Mouse (Mus musculus): ENCODE results near the gene Vps39. TPM values are rescaled to one million over a fixed set of nuclear protein-coding genes. Genes with fewer than 3 reads are reported as not detected.

Vps39 gene
- polyA plus RNA-seq (2012; rRNA removed): 54.3 and 55.2 TPM in 2 replicates

DNA sequence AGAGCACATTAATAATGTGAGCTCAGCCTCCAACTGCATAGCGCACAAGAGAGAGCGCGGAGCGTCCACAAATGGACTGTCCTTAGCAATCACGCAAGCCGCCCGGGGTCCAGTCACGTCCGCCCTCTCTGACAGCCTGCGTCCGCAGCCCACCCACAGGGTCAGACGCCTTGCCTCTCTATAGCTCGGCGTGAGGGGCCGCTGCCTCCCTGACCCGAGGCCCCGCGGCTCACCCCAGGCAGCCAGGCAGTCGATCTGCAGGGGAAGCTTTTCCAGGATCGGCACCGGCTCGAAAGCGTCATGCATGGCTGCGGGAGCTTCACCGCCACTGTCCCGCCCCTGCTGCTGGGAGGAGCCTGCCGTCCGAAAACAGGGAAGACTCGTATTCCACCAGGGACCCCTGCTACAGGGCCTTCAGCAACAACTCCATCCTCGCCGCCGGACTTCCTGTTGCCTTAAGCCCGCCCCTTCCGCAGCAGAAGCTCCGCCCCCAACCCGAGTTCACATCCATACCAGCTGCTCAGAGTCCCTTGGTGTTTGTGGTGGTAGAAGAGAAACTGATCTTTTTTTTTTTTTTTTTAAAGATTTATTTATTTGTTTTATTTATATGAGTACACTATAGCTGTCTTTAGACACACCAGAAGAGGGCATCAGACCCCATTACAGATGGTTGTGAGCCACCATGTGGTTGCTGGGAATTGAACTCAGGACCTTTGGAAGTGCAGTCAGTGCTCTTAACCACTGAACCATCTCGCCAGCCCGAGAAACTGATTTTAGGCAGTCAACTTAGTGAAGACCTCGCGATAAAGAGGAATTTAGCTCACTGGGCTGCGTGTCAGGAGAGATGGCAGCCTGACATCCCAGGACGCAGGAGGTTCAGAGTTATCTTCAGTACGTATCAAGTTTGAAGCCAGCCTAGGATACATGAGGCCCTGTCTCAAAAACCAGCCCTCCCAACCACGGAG lies at the start of gene Vps39:
Gene Vps39 (minus strand): TSS at position 456 of the 965 bp plus-strand sequence.

DNA sequence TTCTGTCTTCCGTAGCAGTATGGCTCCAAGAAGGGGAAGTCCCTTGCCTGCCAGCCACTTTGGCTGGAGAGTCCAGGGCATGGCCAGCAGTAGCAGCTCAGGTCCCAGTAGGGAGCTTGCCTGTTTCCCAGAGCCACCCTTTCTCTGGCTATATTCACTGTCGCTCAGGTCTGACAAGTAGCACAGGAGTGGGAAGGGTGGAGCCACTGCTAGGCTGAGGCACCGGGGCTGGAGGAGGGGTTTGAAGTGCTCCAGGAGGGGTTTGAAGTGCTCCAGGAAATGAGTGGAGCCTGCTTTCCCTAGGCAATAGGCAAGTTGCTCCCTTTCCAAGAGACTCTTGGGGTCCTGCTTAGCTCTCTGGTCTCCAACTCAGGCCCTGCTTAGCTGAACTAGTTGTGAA lies 39.0 kb downstream of the Vps39 start, which contains the start of gene Pla2g4f:
Gene Pla2g4f (minus strand): TSS at position 190 of the 400 bp plus-strand sequence.

DNA sequence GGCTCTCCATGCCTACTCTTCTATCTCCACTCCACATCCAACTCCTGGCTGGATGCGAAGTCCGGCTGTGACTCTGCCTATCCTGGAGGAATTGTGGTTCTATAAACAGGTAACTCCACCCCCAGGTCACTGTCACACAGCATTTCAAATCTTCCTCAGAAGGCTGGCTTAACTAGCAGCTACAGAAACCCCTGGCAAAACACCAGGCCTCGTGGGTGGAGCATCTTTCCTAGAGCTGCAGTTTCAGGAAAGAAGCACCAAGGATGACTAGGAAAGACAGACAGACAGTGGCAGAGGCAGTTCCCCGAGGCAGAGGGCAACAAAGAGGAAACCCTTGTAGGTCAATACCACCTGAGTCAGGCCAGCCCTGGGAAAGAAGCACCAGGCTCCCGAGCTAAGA lies 63.9 kb downstream of the Vps39 start, which contains the start of gene Pla2g4d:
Gene Pla2g4d (minus strand): TSS at position 203 of the 400 bp plus-strand sequence.

Other genes starting within 250 kb of the Vps39 start
- gene Ehd4, start 198.5 kb downstream of the Vps39 start, polyA plus RNA-seq (2012; rRNA removed): 5.0 and 5.7 TPM in 2 replicates
- gene Pla2g4e, start 107.8 kb downstream of the Vps39 start, polyA plus RNA-seq (2012; rRNA removed): 14.5 TPM in 2 replicates
- gene Pla2g4d, start 63.9 kb downstream of the Vps39 start, polyA plus RNA-seq (2012; rRNA removed): 0.08 and 0.12 TPM in 2 replicates
- gene Pla2g4f, start 39.0 kb downstream of the Vps39 start, polyA plus RNA-seq (2012; rRNA removed): 0.05 and 0.08 TPM in 2 replicates
- 6.7 and 7.3 TPM in 2 replicates for gene Ganc, start 50.8 kb upstream of the Vps39 start, polyA plus RNA-seq (2012; rRNA removed)
- gene Tmem87a, start 51.0 kb upstream of the Vps39 start, polyA plus RNA-seq (2012; rRNA removed): 19.2 and 21.2 TPM in 2 replicates
- 1.1 and 1.7 TPM in 2 replicates for gene Capn3, start 102.9 kb upstream of the Vps39 start, polyA plus RNA-seq (2012; rRNA removed)
- 42.4 and 45.9 TPM in 2 replicates for gene Zfp106, start 210.7 kb upstream of the Vps39 start, polyA plus RNA-seq (2012; rRNA removed)
- gene Snap23, start 214.5 kb upstream of the Vps39 start, polyA plus RNA-seq (2012; rRNA removed): 19.2 and 21.9 TPM in 2 replicates

All from central nervous system, embryonic 18 days (tissue).